Mouse (Mus musculus) heart, postnatal 0 days (tissue): Measurements from ENCODE around the gene Olfr1290.

Experiments
- CTCF ChIP-seq: IDR thresholded peaks from 2 replicates; pipeline ENCODE4 v1.5.1; 2016; ENCODE audit warnings: antibody characterized with exemption, control low read depth, low read depth
- EP300 ChIP-seq: IDR thresholded peaks from 2 replicates; pipeline ENCODE4 v1.6.1; 2016; ENCODE audit warnings: antibody characterized with exemption, low read depth

DNA sequence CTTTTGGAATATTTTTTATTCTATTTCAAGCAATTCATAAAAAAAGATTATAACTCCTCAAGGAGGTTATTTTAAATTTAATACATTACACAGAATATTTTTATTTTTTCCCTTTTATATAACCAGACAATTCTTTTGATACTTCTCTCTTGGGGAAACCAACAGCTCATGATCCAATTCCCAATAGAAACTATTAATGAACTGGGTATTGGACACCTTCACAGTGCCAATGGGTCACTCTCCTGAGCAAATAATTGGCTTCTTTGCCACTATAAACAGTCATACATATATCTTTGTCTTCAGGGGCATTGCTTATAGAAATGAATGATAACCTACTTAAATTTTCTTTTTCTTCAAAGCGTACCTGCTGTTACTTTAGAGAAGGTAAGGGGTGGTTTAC, 19.8 kb downstream of the Olfr1290 start, which contains the start of gene Olfr1288:
- TF ChIP-seq CTCF = no peak
- no peak for TF ChIP-seq EP300
